Mouse (Mus musculus) brain, embryonic 14.5 days (tissue): Measurements from ENCODE around the gene Cbfa2t3.

Experiments
- CTCF ChIP-seq: fragments of 200-500 bp; IDR thresholded peaks from 2 replicates; pipeline ENCODE4 v1.5.1; 2012; ENCODE audit warnings: inconsistent platforms, mild to moderate bottlenecking, moderate library complexity, borderline replicate concordance; ENCODE audit not compliant: insufficient read depth, insufficient read length; ENCODE audit errors: extremely low read depth
- POLR2A ChIP-seq: fragments of 200-500 bp; IDR thresholded peaks from 2 replicates; pipeline ENCODE4 v1.6.1; 2012; ENCODE audit warnings: mild to moderate bottlenecking, inconsistent platforms, borderline replicate concordance; ENCODE audit not compliant: poor library complexity, insufficient read depth, insufficient read length, severe bottlenecking; ENCODE audit errors: extremely low read depth

- TF ChIP-seq CTCF, result no peak
- no peak for TF ChIP-seq POLR2A
These were observed 47.5 kb upstream of the Cbfa2t3 start for GRCm38 (mm10) chr8:122746439-122746838.
